Mouse (Mus musculus) brain, embryonic 14.5 days (tissue): ENCODE data around the gene Ankrd44.

ENCODE experiments used
- CTCF ChIP-seq: fragments of 200-500 bp; IDR thresholded peaks from 2 replicates; pipeline ENCODE4 v1.5.1; 2012; ENCODE audit warnings: inconsistent platforms, mild to moderate bottlenecking, moderate library complexity, borderline replicate concordance; ENCODE audit not compliant: insufficient read depth, insufficient read length; ENCODE audit errors: extremely low read depth
- POLR2A ChIP-seq: fragments of 200-500 bp; IDR thresholded peaks from 2 replicates; pipeline ENCODE4 v1.6.1; 2012; ENCODE audit warnings: mild to moderate bottlenecking, inconsistent platforms, borderline replicate concordance; ENCODE audit not compliant: poor library complexity, insufficient read depth, insufficient read length, severe bottlenecking; ENCODE audit errors: extremely low read depth

GRCm38 (mm10) chr1:54809098-54809490 lies 117.1 kb downstream of the Ankrd44 start:
- TF ChIP-seq CTCF, result no peak
- TF ChIP-seq POLR2A, result no peak
